Mouse (Mus musculus) small intestine, adult 2 months (tissue): ENCODE data around the gene Gpatch2l.

Source experiments
- CTCF ChIP-seq: fragments of 200-500 bp; IDR thresholded peaks from 2 replicates; pipeline ENCODE4 v1.5.1; 2012; ENCODE audit warnings: low read depth, mild to moderate bottlenecking, control low read depth, inconsistent platforms, low read length, moderate library complexity, mixed read lengths; ENCODE audit not compliant: insufficient replicate concordance, insufficient read length; ENCODE audit errors: extremely low read depth
- POLR2A ChIP-seq: fragments of 200-500 bp; IDR thresholded peaks from 2 replicates; pipeline ENCODE4 v1.6.1; 2012; ENCODE audit warnings: low read depth, mild to moderate bottlenecking, control low read depth, inconsistent platforms, low read length, moderate library complexity

GRCm38 (mm10) chr12:86275731-86276130 lies 34.1 kb downstream of the Gpatch2l start:
- no peak for TF ChIP-seq CTCF
- no peak for TF ChIP-seq POLR2A
